8 mouse cellular contexts compared by ENCODE assay signal in the genomic region with DNA sequence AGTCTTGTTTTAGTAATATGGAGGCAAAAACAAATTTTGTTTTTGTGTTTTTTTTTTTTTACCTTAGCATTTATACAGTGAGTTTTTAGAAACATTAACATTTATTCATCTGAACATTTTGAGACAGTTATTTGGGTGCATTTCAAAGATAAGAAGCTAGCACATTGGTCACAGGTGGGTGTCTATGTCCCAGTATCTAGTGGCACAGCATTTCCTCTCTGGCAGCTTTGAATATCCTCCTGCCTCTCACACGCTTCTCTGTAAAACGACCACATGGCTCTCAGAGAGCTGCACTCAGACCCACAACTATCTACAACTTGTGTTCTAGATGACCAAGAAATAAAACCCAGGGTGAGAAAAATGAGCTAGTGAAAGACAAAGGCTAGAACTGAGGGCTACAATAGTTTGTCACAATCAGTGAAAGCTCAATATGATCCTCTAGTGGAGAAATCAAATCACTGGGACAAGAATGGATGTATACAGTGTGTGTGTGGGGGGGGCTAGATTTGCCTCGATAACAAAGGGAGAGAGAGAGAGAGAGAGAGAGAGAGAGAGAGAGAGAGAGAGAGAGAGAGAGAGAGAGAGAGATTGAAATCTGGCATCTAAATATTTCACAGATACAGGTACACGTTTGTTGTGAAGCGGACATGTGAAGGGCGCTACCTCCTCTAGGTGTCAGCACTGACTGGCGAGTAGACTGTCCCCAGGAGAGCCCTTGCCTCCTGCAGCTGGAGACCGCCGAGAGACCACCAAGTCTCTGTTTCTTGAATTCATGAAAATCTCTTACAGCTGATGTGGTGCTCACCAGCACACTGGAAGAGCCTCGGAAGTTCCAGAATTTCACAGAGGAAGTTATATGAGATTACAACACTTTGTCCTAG. TPM values are rescaled to one million over a fixed set of nuclear protein-coding genes. Genes with fewer than 3 reads are reported as not detected.
DNase-seq lines count a peak whose midpoint lies in the region; ATAC-seq and TF ChIP-seq lines count a peak whose summit lies in the region.

No protein-coding gene starts in this region.

- no peak for DNase-seq in kidney, adult 9 months
- DNase-seq in brain, embryonic 14.5 days (ENCODE audit: low read depth), result peak; percentile 65
- peak; percentile 27 for DNase-seq in induced T-regulatory cell, adult 2 months (ENCODE audit: low read depth)
- DNase-seq in adrenal gland, adult (ENCODE audit: inconsistent age in 2 of 2, low spot score in 1 of 2), result no peak
- no peak for DNase-seq in layer of hippocampus, adult 11-12 months (ENCODE audit: low spot score)

- no peaks in the 10 kb centered on the region for H3K36me3 ChIP-seq in kidney, embryonic 16.5 days (ENCODE audit: insufficient read depth, low read length)

- ATAC-seq in kidney, embryonic 16.5 days (ENCODE audit: low FRiP score, low TSS enrichment), result peak; percentile 64; the same call in 1 of the 2 replicates
- ATAC-seq in megakaryocyte progenitor cell, adult 5-6 weeks (replicated peaks; ENCODE audit: poor library complexity), result peak; percentile 44
- ATAC-seq in erythroblast, adult 5-6 weeks (replicated peaks; ENCODE audit: low FRiP score, poor library complexity, severe bottlenecking), result no peak

- no peak for TF ChIP-seq POLR2A in brain, embryonic 14.5 days (IDR thresholded peaks at IDR 0.05; ENCODE audit: borderline replicate concordance, extremely low read depth, insufficient read depth, insufficient read length, poor library complexity, severe bottlenecking)

- no peaks in the 10 kb centered on the region for H3K9me3 ChIP-seq in kidney, embryonic 16.5 days (ENCODE audit: low read length)

- peaks cover 14% of the 10 kb centered on the region for H3K27me3 ChIP-seq in kidney, embryonic 16.5 days (ENCODE audit: insufficient read depth, low read length)

- TF ChIP-seq CTCF in brain, embryonic 14.5 days (IDR thresholded peaks at IDR 0.05; ENCODE audit: borderline replicate concordance, extremely low read depth, insufficient read depth, insufficient read length), result peak; percentile 51

- peak overlapping the region; percentile 79 for H3K4me2 ChIP-seq in kidney, embryonic 16.5 days (replicated peaks; ENCODE audit: low read depth, low read length)

- WGBS in kidney, embryonic 16.5 days, result 9% methylated on average over 10 of the region's 10 CpGs

- peaks cover 8% of the 10 kb centered on the region for H3K4me1 ChIP-seq in kidney, embryonic 16.5 days (ENCODE audit: insufficient read depth, low read length)

- peak overlapping the region; percentile 41 for H3K9ac ChIP-seq in kidney, embryonic 16.5 days (replicated peaks; ENCODE audit: low read length)

- no peak overlapping the region for H3K27ac ChIP-seq in kidney, embryonic 16.5 days (ENCODE audit: low read length)

- peak overlapping the region; percentile 44 for H3K4me3 ChIP-seq in kidney, embryonic 16.5 days (ENCODE audit: low read length)

RNA-seq across cellular contexts. Expression of gene Cxcl2, which starts 1.1 kb away (rescaled TPM):
- polyA plus RNA-seq in kidney, embryonic 16.5 days (2015; fragmentation: Nextera tagmentation; extraction: Ambion mirVana), result 0.10 TPM in 1 of 2 replicates, not detected in the other
- not detected in 2 replicates for polyA plus RNA-seq in brain, embryonic 14.5 days (2012; rRNA removed)
- total RNA-seq in megakaryocyte progenitor cell, adult 5-6 weeks (2015), result 7.3 and 32.4 TPM in 2 replicates
- total RNA-seq in megakaryocyte progenitor cell, adult 5-6 weeks (2017), result 9.4 and 27.4 TPM in 2 replicates
- 1.0 and 4.8 TPM in 2 replicates for total RNA-seq in erythroblast, adult 5-6 weeks (2015; ENCODE audit: low replicate concordance)
- total RNA-seq in erythroblast, adult 5-6 weeks (2017; ENCODE audit: low replicate concordance), result 1.9 and 3.5 TPM in 2 replicates

RNA-seq across cellular contexts. Expression of gene Cxcl1, which starts 11.6 kb away (rescaled TPM):
- 0.75 and 1.5 TPM in 2 replicates for polyA plus RNA-seq in kidney, embryonic 16.5 days (2015; fragmentation: Nextera tagmentation; extraction: Ambion mirVana)
- polyA plus RNA-seq in brain, embryonic 14.5 days (2012; rRNA removed), result 0.11 and 0.25 TPM in 2 replicates
- total RNA-seq in megakaryocyte progenitor cell, adult 5-6 weeks (2015), result not detected in 2 replicates
- not detected in 2 replicates for total RNA-seq in megakaryocyte progenitor cell, adult 5-6 weeks (2017)
- total RNA-seq in erythroblast, adult 5-6 weeks (2015; ENCODE audit: low replicate concordance), result not detected in 2 replicates
- total RNA-seq in erythroblast, adult 5-6 weeks (2017; ENCODE audit: low replicate concordance), result not detected in 2 replicates

RNA-seq across cellular contexts. Expression of gene Mthfd2l, which starts 28.3 kb away (rescaled TPM):
- 40.0 and 41.5 TPM in 2 replicates for polyA plus RNA-seq in kidney, embryonic 16.5 days (2015; fragmentation: Nextera tagmentation; extraction: Ambion mirVana)
- polyA plus RNA-seq in brain, embryonic 14.5 days (2012; rRNA removed), result 64.9 and 81.9 TPM in 2 replicates
- 12.6 and 14.6 TPM in 2 replicates for total RNA-seq in megakaryocyte progenitor cell, adult 5-6 weeks (2015)
- 5.8 and 10.6 TPM in 2 replicates for total RNA-seq in megakaryocyte progenitor cell, adult 5-6 weeks (2017)
- 0.38 and 1.7 TPM in 2 replicates for total RNA-seq in erythroblast, adult 5-6 weeks (2015; ENCODE audit: low replicate concordance)
- 3.0 TPM in 1 of 2 replicates, not detected in the other for total RNA-seq in erythroblast, adult 5-6 weeks (2017; ENCODE audit: low replicate concordance)

Comparison
In these comparisons a context has a peak if more than half of its experiments do, and no peak if none do; other contexts are left out.
1. DNase-seq: peak in brain, embryonic 14.5 days (single experiment) and induced T-regulatory cell, adult 2 months (single experiment); none in kidney, adult 9 months (single experiment), adrenal gland, adult (0 of 2) and layer of hippocampus, adult 11-12 months (single experiment).